Mouse (Mus musculus) G1E (cell line): ENCODE measurements around the gene H2al2a. TPM values are rescaled to one million over a fixed set of nuclear protein-coding genes. Genes with fewer than 3 reads are reported as not detected.

Experiments used
- ATAC-seq: 2 replicates; pipeline ENCODE4 v1.8.0; 2016; ENCODE audit warnings: mild to moderate bottlenecking; ENCODE audit not compliant: insufficient number of reproducible peaks, poor library complexity, low FRiP score, severe bottlenecking; ENCODE audit errors: extremely low read depth
- DNase-seq: peaks from one replicate; pipeline ENCODE4 v3.0.0; 2012; ENCODE audit warnings: low spot score
- H3K27me3 ChIP-seq: 2 replicates; pipeline ENCODE4 v1.6.1; 2012; ENCODE audit warnings: mild to moderate bottlenecking, low read length, inconsistent platforms; ENCODE audit not compliant: insufficient read depth
- H3K36me3 ChIP-seq: replicated peaks from 2 replicates; pipeline ENCODE3; 2012; ENCODE audit warnings: mild to moderate bottlenecking, inconsistent platforms
- H3K4me1 ChIP-seq: 2 replicates; pipeline ENCODE4 v1.6.1; 2012; ENCODE audit warnings: low read depth, low read length, inconsistent platforms, mixed read lengths; ENCODE audit not compliant: insufficient read depth
- H3K4me3 ChIP-seq: 2 replicates; pipeline ENCODE4 v1.5.1; 2012; ENCODE audit warnings: low read depth, mild to moderate bottlenecking, inconsistent platforms, low read length, moderate library complexity, mixed read lengths
- H3K9me3 ChIP-seq: replicated peaks from 2 replicates; pipeline ENCODE4 v1.6.1; 2012; ENCODE audit warnings: inconsistent platforms
- CTCF ChIP-seq: IDR thresholded peaks from 2 replicates; pipeline ENCODE4 v1.5.1; 2012; ENCODE audit warnings: low read depth, low read length, inconsistent platforms, mixed read lengths
- GATA1 ChIP-seq: IDR thresholded peaks from 2 replicates; pipeline ENCODE4 v1.6.1; 2012; ENCODE audit warnings: borderline replicate concordance, low read length, inconsistent platforms, mixed read lengths
- GATA2 ChIP-seq: IDR thresholded peaks from 2 replicates; pipeline ENCODE4 v1.6.1; 2012; ENCODE audit warnings: low read depth, low read length, inconsistent platforms, borderline replicate concordance
- POLR2AphosphoS5 ChIP-seq: IDR thresholded peaks from 2 replicates; pipeline ENCODE4 v1.6.1; 2012; ENCODE audit warnings: low read depth, low read length, inconsistent platforms; ENCODE audit not compliant: insufficient replicate concordance
- TAL1 ChIP-seq: conservative IDR thresholded peaks from 2 replicates; pipeline ENCODE4 v1.6.1; 2012; ENCODE audit warnings: low read depth, low read length, inconsistent platforms, mixed read lengths
- polyA plus RNA-seq: library from polyadenylated mRNA; stranded (reverse); fragments of >175 nt; gene quantifications from 2 replicates; pipeline ENCODE4 v1.2.3, GENCODE M21; 2012
- total RNA-seq, 2 experiments: library from RNA; stranded (forward) in 1 of 2; stranded (reverse) in 1 of 2; fragments of 200-1000 nt in 1 of 2; fragments of >200 nt in 1 of 2; fragmentation: Nextera tagmentation in 1 of 2; gene quantifications; 2 replicates each; pipeline ENCODE4 v1.2.3; 2014 to 2017

Gene H2al2a
- total and polyA plus RNA-seq, 3 experiments = not detected

DNA sequence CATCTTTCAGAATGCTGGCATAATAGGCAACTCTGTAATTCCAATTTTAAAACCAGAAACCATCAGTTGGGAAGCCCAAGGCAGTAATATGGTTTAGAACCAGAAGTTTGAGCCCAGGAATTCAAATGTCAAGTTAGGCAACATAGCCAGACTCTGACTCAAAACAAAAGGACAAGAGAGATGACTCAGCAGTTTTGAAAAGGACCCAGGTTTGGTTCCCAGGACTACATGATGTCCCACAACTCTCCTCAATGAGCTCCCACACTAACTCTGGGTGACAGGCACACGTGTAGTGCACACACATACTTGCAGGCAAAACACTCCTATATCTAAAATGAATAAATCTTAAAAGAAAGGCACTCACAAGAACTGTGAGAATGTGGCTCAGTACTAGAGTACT lies 22.4 kb upstream of the H2al2a start:
- DNase-seq (no peak), ATAC-seq (no peak)
- no peaks in the 10 kb centered on the region for H3K4me1 ChIP-seq
- peaks cover 8% of the 10 kb centered on the region; the same call in 1 of the 2 replicates for H3K27me3 ChIP-seq
- TF ChIP-seq GATA2 (no peak), CTCF (no peak), TAL1 (no peak), GATA1 (no peak), POLR2AphosphoS5 (no peak)
- H3K4me3 ChIP-seq = no peak overlapping the region
- H3K36me3 ChIP-seq = no peaks in the 10 kb centered on the region
- no peaks in the 10 kb centered on the region for H3K9me3 ChIP-seq

GRCm38 (mm10) chr2:18017321-18017720 lies 20.6 kb upstream of the H2al2a start:
- TF ChIP-seq GATA1 (no peak), TAL1 (no peak), POLR2AphosphoS5 (no peak), GATA2 (no peak), CTCF (no peak)

GRCm38 (mm10) chr2:18016639-18017038 lies 19.9 kb upstream of the H2al2a start:
- no peaks in the 10 kb centered on the region for H3K36me3 ChIP-seq
- DNase-seq (no peak), ATAC-seq (no peak)
- H3K27me3 ChIP-seq = 0 out of 2 replicates have a peak, but pooled peaks cover 3% of the 10 kb centered on the region
- H3K4me1 ChIP-seq = no peaks in the 10 kb centered on the region
- no peak overlapping the region for H3K4me3 ChIP-seq
- no peaks in the 10 kb centered on the region for H3K9me3 ChIP-seq
- TF ChIP-seq POLR2AphosphoS5 (no peak), TAL1 (no peak), GATA1 (no peak), CTCF (no peak), GATA2 (no peak)

More at GRCm38 (mm10) chr2:18017321-18017720, 20.6 kb upstream of the H2al2a start:
- no peaks in the 10 kb centered on the region for H3K36me3 ChIP-seq
- no peak for ATAC-seq
- H3K4me1 ChIP-seq = no peaks in the 10 kb centered on the region
- H3K27me3 ChIP-seq = 0 out of 2 replicates have a peak, but pooled peaks cover 3% of the 10 kb centered on the region
- H3K4me3 ChIP-seq = no peak overlapping the region
- H3K9me3 ChIP-seq = no peaks in the 10 kb centered on the region
- DNase-seq = no peak

GRCm38 (mm10) chr2:18015581-18015980 lies 18.8 kb upstream of the H2al2a start:
- ATAC-seq (no peak), DNase-seq (no peak)
- TF ChIP-seq POLR2AphosphoS5 (no peak), TAL1 (no peak), GATA2 (no peak), CTCF (no peak), GATA1 (no peak)
- Histone ChIP-seq H3K4me3 (no peak overlapping the region), H3K36me3 (no peaks in the 10 kb centered on the region), H3K4me1 (no peaks in the 10 kb centered on the region), H3K9me3 (no peaks in the 10 kb centered on the region), H3K27me3 (0 out of 2 replicates have a peak, but pooled peaks cover 3% of the 10 kb centered on the region)

DNA sequence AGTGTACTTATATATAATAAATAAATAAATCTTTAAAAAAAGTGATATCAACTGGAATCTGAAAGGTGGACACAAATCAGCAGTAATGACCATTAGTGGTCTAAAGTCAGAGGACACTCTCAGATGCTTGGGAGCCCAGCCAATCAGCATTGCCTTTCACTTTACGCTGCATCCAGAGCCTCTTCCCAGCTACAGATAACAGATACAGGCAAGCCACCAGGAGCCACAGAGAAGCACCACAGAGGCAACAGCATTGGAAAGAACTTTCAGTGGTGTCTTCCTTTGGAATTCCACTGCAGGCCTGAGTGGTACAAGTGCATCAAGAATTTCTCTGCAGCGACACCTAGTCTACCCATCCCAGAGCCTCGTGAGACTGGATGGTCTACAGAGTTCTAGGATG lies 16.1 kb upstream of the H2al2a start:
- DNase-seq (no peak), ATAC-seq (no peak)
- H3K36me3 ChIP-seq = no peaks in the 10 kb centered on the region
- 0 out of 2 replicates have a peak, but pooled peaks cover 3% of the 10 kb centered on the region for H3K27me3 ChIP-seq
- no peaks in the 10 kb centered on the region for H3K4me1 ChIP-seq
- H3K4me3 ChIP-seq = no peak overlapping the region
- no peaks in the 10 kb centered on the region for H3K9me3 ChIP-seq
- TF ChIP-seq GATA2 (no peak), CTCF (no peak), GATA1 (no peak), TAL1 (no peak), POLR2AphosphoS5 (no peak)

GRCm38 (mm10) chr2:18011226-18011625 lies 14.5 kb upstream of the H2al2a start:
- Histone ChIP-seq H3K4me3 (no peak overlapping the region), H3K36me3 (no peaks in the 10 kb centered on the region), H3K27me3 (0 out of 2 replicates have a peak, but pooled peaks cover 3% of the 10 kb centered on the region), H3K9me3 (no peaks in the 10 kb centered on the region), H3K4me1 (no peaks in the 10 kb centered on the region)
- no peak for ATAC-seq
- DNase-seq = no peak
- TF ChIP-seq CTCF = no peak
- no peak for TF ChIP-seq GATA1
- TF ChIP-seq GATA2 = no peak
- no peak for TF ChIP-seq POLR2AphosphoS5
- no peak for TF ChIP-seq TAL1

- DNase-seq (no peak), ATAC-seq (no peak)
- H3K4me3 ChIP-seq = no peak overlapping the region
- TF ChIP-seq GATA1 = no peak
- no peak for TF ChIP-seq CTCF
- no peak for TF ChIP-seq GATA2
- H3K9me3 ChIP-seq = no peaks in the 10 kb centered on the region
- H3K27me3 ChIP-seq = 0 out of 2 replicates have a peak, but pooled peaks cover 4% of the 10 kb centered on the region
- H3K4me1 ChIP-seq = no peaks in the 10 kb centered on the region
- H3K36me3 ChIP-seq = no peaks in the 10 kb centered on the region
Observed at GRCm38 (mm10) chr2:18005137-18005536, 8.4 kb upstream of the H2al2a start.
